Mouse (Mus musculus) ES-Bruce4 (cell line): ENCODE results near the gene Zfp385c. TPM values are rescaled to one million over a fixed set of nuclear protein-coding genes. Genes with fewer than 3 reads are reported as not detected.

Experiments used
- H3K27ac ChIP-seq: 2 replicates; pipeline ENCODE4 v1.5.1; 2012; ENCODE audit warnings: low read length, inconsistent platforms; ENCODE audit not compliant: insufficient read depth
- H3K27me3 ChIP-seq: 2 replicates; pipeline ENCODE4 v1.6.1; 2012; ENCODE audit warnings: mild to moderate bottlenecking, low read length, inconsistent platforms; ENCODE audit not compliant: control insufficient read depth, poor library complexity, insufficient read depth, severe bottlenecking
- H3K36me3 ChIP-seq: 2 replicates; pipeline ENCODE4 v1.6.1; 2012; ENCODE audit warnings: inconsistent platforms, mild to moderate bottlenecking, low read length, moderate library complexity; ENCODE audit not compliant: control insufficient read depth, poor library complexity, insufficient read depth, severe bottlenecking
- H3K4me1 ChIP-seq: one replicate; pipeline ENCODE4 v1.8.1; 2011; ENCODE audit warnings: low read length; ENCODE audit not compliant: control insufficient read depth, insufficient read depth
- H3K4me3 ChIP-seq: 2 replicates; pipeline ENCODE4 v1.5.1; 2011; ENCODE audit warnings: low read depth, mild to moderate bottlenecking, low read length
- H3K9ac ChIP-seq: 2 replicates; pipeline ENCODE4 v1.6.1; 2012; ENCODE audit warnings: low read depth, mild to moderate bottlenecking, inconsistent platforms; ENCODE audit not compliant: poor library complexity, severe bottlenecking
- H3K9me3 ChIP-seq: replicated peaks from 2 replicates; pipeline ENCODE4 v1.6.1; 2012; ENCODE audit warnings: mild to moderate bottlenecking, low read length, inconsistent platforms; ENCODE audit not compliant: control insufficient read depth, poor library complexity, insufficient read depth, severe bottlenecking
- CTCF ChIP-seq: IDR thresholded peaks from one replicate; pipeline ENCODE4 v1.8.1; 2011; ENCODE audit warnings: low read depth, low read length
- EP300 ChIP-seq: IDR thresholded peaks from 2 replicates; pipeline ENCODE4 v1.6.1; 2011; ENCODE audit warnings: low read depth, low read length; ENCODE audit not compliant: insufficient read depth
- POLR2A ChIP-seq: IDR thresholded peaks from one replicate; pipeline ENCODE4 v1.8.1; 2011; ENCODE audit warnings: low read length; ENCODE audit not compliant: insufficient read depth
- polyA plus RNA-seq: library from polyadenylated mRNA; stranded (reverse); fragments of >200 nt; gene quantifications from 2 replicates; pipeline ENCODE4 v1.2.4, GENCODE M21; 2011; ENCODE audit warnings: low read depth; ENCODE audit not compliant: missing spikeins, insufficient read depth, insufficient read length

The Zfp385c gene
- polyA plus RNA-seq, 1 experiment = 1.9 TPM

DNA sequence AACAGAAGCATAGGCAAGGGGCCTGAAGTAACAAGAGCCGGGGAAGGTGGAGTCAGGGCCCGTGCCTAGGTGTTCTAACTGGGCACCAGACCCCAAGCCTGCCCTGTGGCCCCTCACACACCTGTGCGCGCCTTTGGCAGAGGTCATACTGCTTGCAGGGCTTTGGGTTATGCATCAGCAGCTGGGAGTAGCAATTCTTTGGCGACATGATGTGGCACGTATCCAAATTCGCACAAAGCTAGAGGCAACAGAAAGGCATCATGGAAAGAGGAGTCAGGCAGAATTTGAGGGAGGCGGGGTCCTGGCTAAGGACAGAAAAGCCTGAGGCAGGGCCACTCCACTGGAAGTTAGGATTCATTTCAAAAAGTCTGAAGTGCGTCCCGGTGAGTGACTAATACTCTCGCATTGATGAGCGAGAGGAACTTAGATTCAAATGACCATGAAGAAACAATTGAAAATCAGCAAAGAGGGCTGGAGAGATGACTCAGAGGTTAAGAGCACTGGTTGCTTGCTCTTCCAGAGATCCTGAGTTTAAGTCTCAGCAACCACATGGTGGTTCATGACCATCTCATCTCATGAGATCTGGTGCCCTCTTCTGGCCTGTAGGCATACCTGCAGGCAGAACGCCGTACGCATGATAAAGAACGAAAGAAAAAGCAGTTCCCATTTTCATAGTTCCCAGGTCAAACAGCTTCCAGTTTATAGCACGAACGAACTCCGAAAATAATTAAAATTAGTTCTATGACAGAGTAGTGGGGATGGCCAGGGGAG, 10.0 kb upstream of the Zfp385c start:
- no peaks in the 10 kb centered on the region for H3K27me3 ChIP-seq
- TF ChIP-seq CTCF = peak; percentile 93
- TF ChIP-seq POLR2A = no peak
- no peak for TF ChIP-seq EP300
- no peaks in the 10 kb centered on the region for H3K4me1 ChIP-seq
- H3K9me3 ChIP-seq = no peaks in the 10 kb centered on the region
- H3K4me3 ChIP-seq = no peak overlapping the region
- H3K9ac ChIP-seq = no peak overlapping the region
- H3K27ac ChIP-seq = no peak overlapping the region
- H3K36me3 ChIP-seq = peaks cover 23% of the 10 kb centered on the region

DNA sequence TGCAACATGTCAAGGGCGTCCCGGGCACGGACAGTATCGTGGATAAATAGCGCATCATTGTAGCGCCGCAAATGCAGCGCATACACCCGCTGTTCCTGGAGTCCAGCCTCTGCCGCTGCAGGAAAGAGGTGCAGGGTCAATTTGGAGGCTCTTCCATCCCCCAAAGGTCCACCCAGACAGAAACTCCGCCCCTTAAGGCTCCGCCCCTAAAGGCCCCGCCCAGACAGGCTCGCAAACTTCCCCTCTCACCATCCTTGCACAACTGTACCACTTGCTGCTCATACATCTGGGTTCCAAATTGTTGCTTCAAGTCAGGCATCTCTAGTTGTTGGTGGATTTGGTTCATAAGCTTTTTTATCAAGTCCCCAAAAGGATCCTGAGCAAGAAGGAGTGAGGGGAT, 9.0 kb upstream of the Zfp385c start:
- H3K4me1 ChIP-seq = no peaks in the 10 kb centered on the region
- peak overlapping the region; percentile 10 for H3K4me3 ChIP-seq
- H3K36me3 ChIP-seq = peaks cover 14% of the 10 kb centered on the region
- H3K9me3 ChIP-seq = no peaks in the 10 kb centered on the region
- no peak overlapping the region for H3K9ac ChIP-seq
- no peak for TF ChIP-seq CTCF
- TF ChIP-seq EP300 = no peak
- TF ChIP-seq POLR2A = no peak
- H3K27ac ChIP-seq = no peak overlapping the region
- H3K27me3 ChIP-seq = no peaks in the 10 kb centered on the region

DNA sequence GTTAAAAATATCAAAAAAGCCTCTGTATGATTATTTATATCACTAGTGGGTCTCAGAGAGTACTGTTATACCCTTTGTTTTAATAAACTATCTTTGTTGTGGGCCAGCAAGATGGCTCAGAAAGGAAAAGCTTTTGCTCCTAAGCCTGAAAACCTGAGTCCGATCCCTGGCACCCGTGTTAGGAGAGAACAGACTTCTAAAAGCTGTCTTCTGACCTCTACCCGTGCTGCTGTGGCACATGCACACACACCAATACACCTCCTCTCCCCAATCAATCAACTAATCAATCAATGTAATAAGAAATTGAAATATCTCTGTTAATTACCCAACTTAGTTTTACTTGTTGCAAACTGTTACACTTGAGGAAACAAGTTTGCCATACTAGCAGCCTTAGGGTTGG, 8.5 kb upstream of the Zfp385c start:
- Histone ChIP-seq H3K27me3 (no peaks in the 10 kb centered on the region), H3K9me3 (no peaks in the 10 kb centered on the region), H3K27ac (no peak overlapping the region), H3K4me3 (no peak overlapping the region), H3K36me3 (peaks cover 8% of the 10 kb centered on the region), H3K9ac (no peak overlapping the region), H3K4me1 (no peaks in the 10 kb centered on the region)
- no peak for TF ChIP-seq POLR2A
- TF ChIP-seq CTCF = no peak
- no peak for TF ChIP-seq EP300

DNA sequence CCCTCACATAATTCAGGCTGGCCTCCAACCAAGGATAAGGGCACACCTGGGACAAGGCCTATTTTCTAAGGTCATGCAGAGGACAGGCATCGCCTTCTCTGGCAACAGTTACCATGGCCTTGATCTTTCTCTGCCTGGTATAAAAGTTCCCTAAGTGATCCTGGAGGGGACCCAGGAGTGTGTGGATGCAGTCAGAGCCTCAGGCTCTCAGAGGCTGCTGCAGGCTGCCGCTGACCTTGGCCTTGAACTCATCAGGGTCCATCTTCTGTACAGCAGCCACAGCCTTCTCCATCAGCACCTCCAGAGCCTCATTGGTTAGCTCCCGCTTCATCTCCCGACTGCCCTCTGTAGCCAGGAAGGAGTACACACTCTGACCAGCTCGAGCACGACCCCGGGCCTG, 5.7 kb upstream of the Zfp385c start:
- Histone ChIP-seq H3K36me3 (no peaks in the 10 kb centered on the region), H3K27ac (no peak overlapping the region), H3K4me1 (no peaks in the 10 kb centered on the region), H3K9ac (no peak overlapping the region), H3K27me3 (no peaks in the 10 kb centered on the region), H3K9me3 (no peaks in the 10 kb centered on the region), H3K4me3 (no peak overlapping the region)
- TF ChIP-seq EP300 = no peak
- TF ChIP-seq CTCF = no peak
- no peak for TF ChIP-seq POLR2A

DNA sequence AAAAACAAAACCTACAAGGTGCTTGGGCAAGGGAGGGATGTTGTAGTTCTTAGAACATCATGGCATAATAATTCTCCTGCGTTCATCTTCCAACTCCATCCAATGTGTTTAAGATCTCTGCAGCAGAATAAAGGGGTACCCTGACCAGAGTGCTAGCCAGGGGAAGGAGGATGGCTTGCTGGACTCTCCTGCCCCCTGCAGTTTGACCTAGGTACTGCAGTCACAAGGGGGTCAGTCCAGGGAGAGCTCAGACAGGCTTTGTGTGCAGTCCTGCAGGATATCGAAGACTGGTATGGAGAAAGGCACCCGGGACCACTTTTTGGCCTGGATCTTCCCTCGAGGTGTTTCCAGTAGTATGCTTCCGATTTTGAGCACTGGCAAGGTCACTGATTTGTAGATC, 2.7 kb upstream of the Zfp385c start:
- no peak for TF ChIP-seq EP300
- peak; percentile 97 for TF ChIP-seq CTCF
- TF ChIP-seq POLR2A = no peak
- Histone ChIP-seq H3K27ac (no peak overlapping the region), H3K4me1 (no peaks in the 10 kb centered on the region), H3K36me3 (no peaks in the 10 kb centered on the region), H3K27me3 (no peaks in the 10 kb centered on the region), H3K9me3 (no peaks in the 10 kb centered on the region), H3K4me3 (no peak overlapping the region), H3K9ac (no peak overlapping the region)

DNA sequence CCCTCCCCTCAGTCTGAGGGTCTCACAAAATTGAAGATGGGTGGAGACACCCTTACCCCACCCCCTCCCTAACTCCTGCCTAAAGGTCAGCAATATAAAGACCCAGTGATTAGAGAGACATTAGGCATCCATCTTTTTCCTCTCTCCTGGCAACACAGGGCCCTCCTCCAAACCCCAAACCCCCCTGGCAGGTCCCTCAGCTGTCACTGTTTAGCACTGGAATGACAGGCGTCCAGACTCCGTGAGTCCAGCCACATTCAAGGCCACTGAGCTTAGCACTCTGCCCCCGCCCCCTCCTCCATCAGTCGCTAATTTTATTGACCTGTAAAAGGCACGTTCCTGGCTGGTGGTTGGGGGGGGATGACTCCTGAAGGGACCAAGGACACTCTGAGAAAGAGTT, 899 bp upstream of the Zfp385c start:
- Histone ChIP-seq H3K9me3 (no peaks in the 10 kb centered on the region), H3K4me1 (no peaks in the 10 kb centered on the region), H3K27ac (no peak overlapping the region), H3K9ac (no peak overlapping the region), H3K4me3 (no peak overlapping the region), H3K36me3 (no peaks in the 10 kb centered on the region), H3K27me3 (no peaks in the 10 kb centered on the region)
- no peak for TF ChIP-seq EP300
